Comparison of ENCODE assay signal across 8 mouse cellular contexts in genomic region chr9:22164711-22165668, GRCm38 (mm10). TPM values are rescaled to one million over a fixed set of nuclear protein-coding genes. Genes with fewer than 3 reads are reported as not detected.
DNase-seq lines count a peak whose midpoint lies in the region; ATAC-seq and TF ChIP-seq lines count a peak whose summit lies in the region.

No protein-coding gene starts in this region.

- H3K27ac ChIP-seq in spleen, adult 2 months (ENCODE audit: insufficient read depth, low read length): no peak overlapping the region
- H3K27ac ChIP-seq in heart, adult 2 months: no peak overlapping the region
- no peak overlapping the region for H3K27ac ChIP-seq in kidney, embryonic 16.5 days (ENCODE audit: low read length)
- no peak overlapping the region for H3K27ac ChIP-seq in liver, embryonic 14.5 days
- no peak overlapping the region for H3K27ac ChIP-seq in neural tube, embryonic 11.5 days (ENCODE audit: low read depth, low read length)

- H3K27me3 ChIP-seq in spleen, adult 2 months (ENCODE audit: control insufficient read depth, insufficient read depth, low read length): peaks cover 2% of the 10 kb centered on the region; the same call in 1 of the 2 replicates
- no peaks in the 10 kb centered on the region for H3K27me3 ChIP-seq in heart, adult 2 months (ENCODE audit: control insufficient read depth, insufficient read depth, low read length)
- H3K27me3 ChIP-seq in kidney, embryonic 16.5 days (ENCODE audit: insufficient read depth, low read length): no peaks in the 10 kb centered on the region
- H3K27me3 ChIP-seq in liver, embryonic 14.5 days (ENCODE audit: control insufficient read depth, insufficient read depth, low read length): no peaks in the 10 kb centered on the region; the same call in 1 of the 2 replicates
- no peaks in the 10 kb centered on the region for H3K27me3 ChIP-seq in neural tube, embryonic 11.5 days (ENCODE audit: control insufficient read depth, insufficient read depth, low read length)

- TF ChIP-seq EP300 in heart, adult 2 months (IDR thresholded peaks at IDR 0.05; ENCODE audit: insufficient read depth, low read depth, low read length): no peak
- no peak for TF ChIP-seq EP300 in liver, embryonic 14.5 days (IDR thresholded peaks at IDR 0.05; ENCODE audit: low read depth)

- peak; percentile 93 for ATAC-seq in common myeloid progenitor, adult 5-6 weeks (replicated peaks; ENCODE audit: low read depth, poor library complexity, severe bottlenecking)
- peak; percentile 68; the same call in 1 of the 2 replicates for ATAC-seq in kidney, embryonic 16.5 days (ENCODE audit: low FRiP score, low TSS enrichment)
- ATAC-seq in liver, embryonic 14.5 days (ENCODE audit: insufficient read depth): peak; percentile 47; the same call in 1 of the 2 replicates
- ATAC-seq in neural tube, embryonic 11.5 days (ENCODE audit: insufficient read depth, low FRiP score, low TSS enrichment): peak; percentile 73

- TF ChIP-seq CTCF in spleen, adult 2 months (IDR thresholded peaks at IDR 0.05; ENCODE audit: extremely low read depth, insufficient read depth, insufficient read length, insufficient replicate concordance): no peak
- no peak for TF ChIP-seq CTCF in heart, adult 2 months (IDR thresholded peaks at IDR 0.05)
- no peak for TF ChIP-seq CTCF in liver, embryonic 14.5 days (IDR thresholded peaks at IDR 0.05; ENCODE audit: low read depth)

- H3K9ac ChIP-seq in heart, adult 2 months (ENCODE audit: low read depth, low read length): peak overlapping the region; percentile 74
- peak overlapping the region; percentile 71 for H3K9ac ChIP-seq in kidney, embryonic 16.5 days (replicated peaks; ENCODE audit: low read length)
- H3K9ac ChIP-seq in liver, embryonic 14.5 days (replicated peaks): no peak overlapping the region
- H3K9ac ChIP-seq in neural tube, embryonic 11.5 days (ENCODE audit: low read length): peak overlapping the region; percentile 70

- no peak for DNase-seq in spleen, adult 2 months (ENCODE audit: low read depth in 1 of 2, low spot score in 2 of 2)
- DNase-seq in spleen, postnatal 4 days (ENCODE audit: low spot score in 2 of 2): no peak
- peak; percentile 31 to 49 for DNase-seq in heart, adult 2 months
- no peak for DNase-seq in liver, embryonic 14.5 days (ENCODE audit: low read depth in 3 of 3, low spot score in 3 of 3)
- DNase-seq in neural tube, embryonic 11.5 days (ENCODE audit: low spot score): peak; percentile 75
- DNase-seq in thymus, postnatal 4 days: peak; percentile 75

- 5% methylated on average over 54 of the region's 54 CpGs for WGBS in spleen, adult 2 months
- WGBS in heart, adult 2 months: 3% methylated on average over 53 of the region's 54 CpGs
- 3% methylated on average over 54 of the region's 54 CpGs for WGBS in kidney, embryonic 16.5 days
- 2% methylated on average over 53 of the region's 54 CpGs for WGBS in liver, embryonic 14.5 days (ENCODE audit: insufficient replicate concordance)
- 2% methylated on average over 53 of the region's 54 CpGs for WGBS in neural tube, embryonic 11.5 days

- peak overlapping the region; percentile 63; the same call in 1 of the 2 replicates for H3K4me3 ChIP-seq in spleen, adult 2 months (ENCODE audit: extremely low read depth, insufficient read depth, insufficient read length)
- H3K4me3 ChIP-seq in heart, adult 2 months: peak overlapping the region; percentile 50
- peak overlapping the region; percentile 59 for H3K4me3 ChIP-seq in kidney, embryonic 16.5 days (ENCODE audit: low read length)
- peak overlapping the region; percentile 26 to 43 for H3K4me3 ChIP-seq in liver, embryonic 14.5 days (ENCODE audit: insufficient read depth in 1 of 2, low read depth in 2 of 2, low read length in 2 of 2)
- H3K4me3 ChIP-seq in neural tube, embryonic 11.5 days (ENCODE audit: low read depth, low read length): peak overlapping the region; percentile 61

- no peaks in the 10 kb centered on the region for H3K4me1 ChIP-seq in spleen, adult 2 months (ENCODE audit: control insufficient read depth, insufficient read depth, insufficient read length)
- no peaks in the 10 kb centered on the region for H3K4me1 ChIP-seq in heart, adult 2 months (ENCODE audit: control insufficient read depth, insufficient read depth, low read length)
- H3K4me1 ChIP-seq in kidney, embryonic 16.5 days (ENCODE audit: insufficient read depth, low read length): peaks cover 5% of the 10 kb centered on the region; the same call in 1 of the 2 replicates
- H3K4me1 ChIP-seq in liver, embryonic 14.5 days (replicated peaks; ENCODE audit: control insufficient read depth in 2 of 2, insufficient read depth in 2 of 2, low read length in 1 of 2): no peaks in the 10 kb centered on the region
- no peaks in the 10 kb centered on the region for H3K4me1 ChIP-seq in neural tube, embryonic 11.5 days (ENCODE audit: control insufficient read depth, insufficient read depth, low read length)

- H3K36me3 ChIP-seq in spleen, adult 2 months (ENCODE audit: control insufficient read depth, insufficient read depth, low read length): no peaks in the 10 kb centered on the region
- H3K36me3 ChIP-seq in heart, adult 2 months (ENCODE audit: control insufficient read depth, insufficient read depth, low read length): no peaks in the 10 kb centered on the region
- H3K36me3 ChIP-seq in kidney, embryonic 16.5 days (ENCODE audit: insufficient read depth, low read length): no peaks in the 10 kb centered on the region
- no peaks in the 10 kb centered on the region for H3K36me3 ChIP-seq in liver, embryonic 14.5 days (replicated peaks; ENCODE audit: control insufficient read depth, insufficient read depth, low read depth)
- no peaks in the 10 kb centered on the region for H3K36me3 ChIP-seq in neural tube, embryonic 11.5 days (ENCODE audit: control insufficient read depth, insufficient read depth, low read length)

- no peaks in the 10 kb centered on the region; the same call in 1 of the 2 replicates for H3K9me3 ChIP-seq in kidney, embryonic 16.5 days (ENCODE audit: low read length)
- no peaks in the 10 kb centered on the region; the same call in 1 of the 2 replicates for H3K9me3 ChIP-seq in liver, embryonic 14.5 days (ENCODE audit: control insufficient read depth, low read length)
- H3K9me3 ChIP-seq in neural tube, embryonic 11.5 days (ENCODE audit: control insufficient read depth, low read length): no peaks in the 10 kb centered on the region

- H3K4me2 ChIP-seq in kidney, embryonic 16.5 days (replicated peaks; ENCODE audit: low read depth, low read length): peak overlapping the region; percentile 96
- H3K4me2 ChIP-seq in liver, embryonic 14.5 days (ENCODE audit: low read depth): peak overlapping the region; percentile 67
- H3K4me2 ChIP-seq in neural tube, embryonic 11.5 days (ENCODE audit: low read depth): peak overlapping the region; percentile 98

- intact Hi-C loops in heart, adult 2 months (cut with DNase I): no loop called here

- no peaks in the 10 kb centered on the region for H3K79me2 ChIP-seq in heart, adult 2 months (replicated peaks; ENCODE audit: control insufficient read depth, insufficient read depth, low read length)

- TF ChIP-seq POLR2A in spleen, adult 2 months (IDR thresholded peaks at IDR 0.05; ENCODE audit: low read depth, low read length): no peak
- TF ChIP-seq POLR2A in heart, adult 2 months (IDR thresholded peaks at IDR 0.05; ENCODE audit: insufficient read depth, low read depth, low read length): no peak

RNA-seq across cellular contexts. Expression of gene Pigyl, which starts 8.3 kb away (rescaled TPM):
- polyA plus RNA-seq in spleen, adult 2 months (2012; rRNA removed): 23.6 and 38.6 TPM in 2 replicates
- 16.3 and 34.4 TPM in 2 replicates for total RNA-seq in common myeloid progenitor, adult 5-6 weeks (2017)
- 10 to 100 TPM; 42.9 to 56.5 TPM for total RNA-seq in heart, adult 2 months (2021)
- polyA plus RNA-seq in heart, adult 2 months (2012; rRNA removed): 54.5 and 55.4 TPM in 2 replicates
- 70.2 and 72.4 TPM in 2 replicates for polyA plus RNA-seq in kidney, embryonic 16.5 days (2015; fragmentation: Nextera tagmentation; extraction: Ambion mirVana)
- polyA plus RNA-seq in liver, embryonic 14.5 days (2012; rRNA removed): 17.5 and 26.4 TPM in 2 replicates
- 41.5 and 42.1 TPM in 2 replicates for polyA plus RNA-seq in liver, embryonic 14.5 days (2014; fragmentation: Nextera tagmentation; extraction: Ambion mirVana)
- polyA plus RNA-seq in neural tube, embryonic 11.5 days (2014; fragmentation: Nextera tagmentation; extraction: Ambion mirVana): 59.6 and 59.7 TPM in 2 replicates

RNA-seq across cellular contexts. Expression of gene Zfp872, which starts 22.9 kb away (rescaled TPM):
- polyA plus RNA-seq in spleen, adult 2 months (2012; rRNA removed): not detected in 2 replicates
- total RNA-seq in common myeloid progenitor, adult 5-6 weeks (2017): not detected in 2 replicates
- under 1 TPM; 0.09 to 0.10 TPM for total RNA-seq in heart, adult 2 months (2021)
- polyA plus RNA-seq in heart, adult 2 months (2012; rRNA removed): not detected in 2 replicates
- 0.20 and 0.32 TPM in 2 replicates for polyA plus RNA-seq in kidney, embryonic 16.5 days (2015; fragmentation: Nextera tagmentation; extraction: Ambion mirVana)
- not detected in 2 replicates for polyA plus RNA-seq in liver, embryonic 14.5 days (2012; rRNA removed)
- polyA plus RNA-seq in liver, embryonic 14.5 days (2014; fragmentation: Nextera tagmentation; extraction: Ambion mirVana): not detected in 2 replicates
- polyA plus RNA-seq in neural tube, embryonic 11.5 days (2014; fragmentation: Nextera tagmentation; extraction: Ambion mirVana): 0.15 and 0.24 TPM in 2 replicates

RNA-seq across cellular contexts. Expression of gene Acp5, which starts 29.5 kb away (rescaled TPM):
- polyA plus RNA-seq in spleen, adult 2 months (2012; rRNA removed): 309 and 340 TPM in 2 replicates
- total RNA-seq in common myeloid progenitor, adult 5-6 weeks (2017): 1.4 and 3.8 TPM in 2 replicates
- total RNA-seq in heart, adult 2 months (2021): 1 to 10 TPM; 1.6 to 2.4 TPM
- polyA plus RNA-seq in heart, adult 2 months (2012; rRNA removed): 7.7 and 20.8 TPM in 2 replicates
- 5.8 and 6.7 TPM in 2 replicates for polyA plus RNA-seq in kidney, embryonic 16.5 days (2015; fragmentation: Nextera tagmentation; extraction: Ambion mirVana)
- 181 and 203 TPM in 2 replicates for polyA plus RNA-seq in liver, embryonic 14.5 days (2012; rRNA removed)
- 195 and 196 TPM in 2 replicates for polyA plus RNA-seq in liver, embryonic 14.5 days (2014; fragmentation: Nextera tagmentation; extraction: Ambion mirVana)
- polyA plus RNA-seq in neural tube, embryonic 11.5 days (2014; fragmentation: Nextera tagmentation; extraction: Ambion mirVana): 14.9 and 16.8 TPM in 2 replicates

RNA-seq across cellular contexts. Expression of gene Elof1, which starts 48.0 kb away (rescaled TPM):
- polyA plus RNA-seq in spleen, adult 2 months (2012; rRNA removed): 70.2 and 89.3 TPM in 2 replicates
- 35.3 and 38.1 TPM in 2 replicates for total RNA-seq in common myeloid progenitor, adult 5-6 weeks (2017)
- total RNA-seq in heart, adult 2 months (2021): 10 to 100 TPM; 34.6 to 42.6 TPM
- 62.6 and 67.0 TPM in 2 replicates for polyA plus RNA-seq in heart, adult 2 months (2012; rRNA removed)
- 195 and 203 TPM in 2 replicates for polyA plus RNA-seq in kidney, embryonic 16.5 days (2015; fragmentation: Nextera tagmentation; extraction: Ambion mirVana)
- 59.5 and 72.5 TPM in 2 replicates for polyA plus RNA-seq in liver, embryonic 14.5 days (2012; rRNA removed)
- 98.2 and 102 TPM in 2 replicates for polyA plus RNA-seq in liver, embryonic 14.5 days (2014; fragmentation: Nextera tagmentation; extraction: Ambion mirVana)
- 217 and 221 TPM in 2 replicates for polyA plus RNA-seq in neural tube, embryonic 11.5 days (2014; fragmentation: Nextera tagmentation; extraction: Ambion mirVana)

Comparison
In these comparisons a context has a peak if more than half of its experiments do, and no peak if none do; other contexts are left out.
1. DNase-seq: peak in heart, adult 2 months (2 of 2), neural tube, embryonic 11.5 days (single experiment) and thymus, postnatal 4 days (single experiment); none in spleen, adult 2 months (0 of 2), spleen, postnatal 4 days (0 of 2) and liver, embryonic 14.5 days (0 of 3).
2. Peak in every context shown above with its lines, with median percentiles within 50 percentile points of each other: H3K4me3 ChIP-seq, ATAC-seq and H3K4me2 ChIP-seq.